Mouse (Mus musculus): ENCODE data around the gene Nav3.
A peak's percentile ranks its signal among the peaks of the same experiment; 100 is the strongest.

Nav3 gene

DNA sequence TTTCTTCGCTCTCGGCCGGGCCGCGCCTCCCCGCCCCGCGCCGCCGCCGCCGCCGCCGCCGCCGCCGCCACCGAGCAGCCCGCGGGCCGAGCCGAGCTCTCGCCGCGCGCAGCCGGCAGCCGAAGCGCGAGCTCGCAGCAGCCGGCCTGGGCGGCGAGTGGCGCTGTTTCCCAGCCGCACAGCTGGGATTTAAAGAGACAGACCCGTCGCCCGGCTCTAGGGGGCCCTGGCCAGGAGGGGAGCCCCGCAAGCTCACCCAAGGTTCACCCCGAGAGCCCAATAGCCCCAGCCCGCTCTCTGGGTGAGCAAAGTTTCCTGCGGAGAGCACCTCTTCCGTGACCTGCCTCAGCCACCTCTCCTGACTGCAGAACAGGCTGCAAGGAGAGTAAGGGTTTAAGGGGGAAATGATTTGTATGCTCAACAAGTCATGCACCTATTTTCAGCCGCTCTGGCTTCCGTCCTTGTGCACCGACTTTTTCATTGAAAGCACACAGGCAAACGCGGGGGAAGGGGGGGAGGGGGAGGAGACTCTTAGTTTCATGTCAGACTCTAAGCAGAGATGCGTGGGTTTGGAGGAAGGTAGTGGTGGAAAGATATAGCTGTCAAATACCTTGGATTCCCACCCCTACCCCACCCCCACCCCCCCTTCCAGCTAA is at the start of gene Nav3:
Nav3 (minus strand) TSS at position 367 of the 656 bp plus-strand sequence.
- DNase-seq (ENCODE audit: low read depth, low spot score): peak; percentile 72

DNA sequence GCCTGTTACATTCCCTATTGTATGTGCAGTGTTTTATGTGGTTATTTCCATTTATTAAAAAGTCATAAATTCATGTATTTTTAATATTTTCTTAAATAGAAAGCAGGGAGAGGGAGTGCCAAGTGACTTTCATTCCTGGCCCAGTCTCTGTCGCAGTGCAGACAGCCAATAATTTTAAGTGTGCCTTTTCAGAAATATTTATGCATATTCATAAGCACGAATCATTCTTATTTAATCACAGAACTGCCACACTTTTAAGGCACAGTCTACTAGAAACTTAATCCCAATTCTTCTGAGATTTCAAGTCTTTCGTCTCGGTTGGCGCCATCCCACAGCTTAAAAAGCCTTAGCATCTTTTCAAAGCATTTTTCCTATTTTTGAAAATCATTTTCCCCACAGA is 29.3 kb upstream of the Nav3 start:
- DNase-seq (ENCODE audit: low read depth, low spot score): no peak

DNA sequence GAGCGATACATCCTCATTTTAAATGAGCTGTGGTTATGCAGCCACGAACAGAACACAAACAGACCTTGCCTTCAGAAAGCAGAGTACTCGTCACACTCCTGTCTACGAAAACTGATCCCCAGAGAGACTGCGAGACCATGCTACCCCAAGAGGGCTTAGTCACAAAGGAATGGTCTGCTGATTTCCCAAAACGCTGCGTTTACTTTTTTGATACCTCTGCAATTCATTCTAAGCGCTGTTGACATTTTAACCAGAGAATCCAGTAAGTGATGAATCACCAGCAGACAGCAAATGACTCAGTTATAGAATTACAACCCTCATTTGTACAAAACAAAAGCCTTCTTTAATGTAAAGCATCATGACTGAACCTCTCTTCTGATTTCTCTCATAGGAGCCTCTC is 28.8 kb upstream of the Nav3 start:
- DNase-seq (ENCODE audit: low read depth, low spot score): no peak

DNA sequence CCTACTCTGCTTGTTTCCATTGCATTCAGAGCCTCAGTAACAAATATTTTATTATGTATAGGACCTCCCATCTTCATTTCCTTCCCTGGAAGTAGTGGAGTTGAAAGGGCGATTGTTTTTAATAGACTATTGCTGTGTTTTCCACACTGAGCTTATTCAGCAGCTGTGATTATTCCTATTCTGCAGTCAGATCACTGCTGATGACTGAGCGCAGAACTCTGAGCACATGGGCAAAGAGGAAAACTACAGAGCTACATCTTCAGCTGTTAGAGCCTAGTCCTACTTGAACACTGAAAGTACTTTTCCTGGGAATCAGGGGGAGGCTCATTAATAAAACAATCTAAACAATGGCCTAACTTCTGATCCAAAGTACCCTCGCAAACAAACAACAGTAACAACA is 23.2 kb upstream of the Nav3 start:
- DNase-seq (ENCODE audit: low read depth, low spot score): no peak

DNA sequence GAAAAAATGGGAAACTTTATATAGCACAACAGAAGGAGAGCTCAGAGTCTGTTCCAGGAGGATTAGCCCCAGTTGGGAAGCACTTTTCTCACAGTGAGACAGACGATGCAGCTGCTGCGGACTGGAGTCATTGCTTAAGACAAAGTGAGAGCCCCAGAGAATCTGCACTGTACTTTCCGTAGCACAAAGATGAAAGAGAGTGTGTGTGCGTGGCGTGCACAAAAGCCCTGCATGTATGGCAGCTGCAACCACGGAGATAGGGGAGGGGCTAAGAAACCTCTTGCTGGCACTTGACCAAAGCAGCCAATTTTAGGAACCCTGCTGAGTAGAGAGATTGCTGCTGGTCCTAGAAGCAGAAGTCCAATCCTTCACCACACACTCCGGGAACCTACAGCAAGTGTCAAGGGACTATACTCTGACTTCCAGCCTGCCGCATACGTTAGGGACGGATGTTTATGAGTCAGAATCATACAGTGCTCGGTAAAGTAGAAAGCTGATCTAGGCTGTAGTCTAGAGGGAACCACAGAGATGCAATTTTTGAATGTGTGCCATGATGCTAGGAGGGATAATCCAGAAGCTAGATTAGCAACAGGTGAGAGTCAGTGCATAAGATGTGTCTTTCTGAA is 21.8 kb upstream of the Nav3 start:
- DNase-seq (ENCODE audit: low read depth, low spot score): peak; percentile 12

DNA sequence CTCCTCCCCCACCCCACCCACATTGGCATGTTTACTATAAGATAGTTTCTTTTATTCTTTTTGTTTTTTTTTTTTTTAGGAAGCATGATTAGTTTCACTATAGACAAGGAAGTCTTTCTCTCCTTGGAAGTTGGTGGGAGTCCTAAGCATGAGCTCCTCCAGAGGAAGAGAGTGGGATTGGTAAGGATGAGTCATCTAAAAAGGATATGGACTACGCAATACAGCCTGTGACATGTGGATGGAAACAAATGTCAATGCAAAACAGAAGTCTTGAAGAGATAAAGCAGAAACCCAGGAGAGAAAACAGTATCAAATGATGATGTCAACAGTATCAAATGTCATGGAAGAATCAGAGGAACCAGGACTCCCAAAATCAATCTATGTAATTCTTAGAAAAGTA is 18.1 kb upstream of the Nav3 start:
- no peak for DNase-seq (ENCODE audit: low read depth, low spot score)

DNA sequence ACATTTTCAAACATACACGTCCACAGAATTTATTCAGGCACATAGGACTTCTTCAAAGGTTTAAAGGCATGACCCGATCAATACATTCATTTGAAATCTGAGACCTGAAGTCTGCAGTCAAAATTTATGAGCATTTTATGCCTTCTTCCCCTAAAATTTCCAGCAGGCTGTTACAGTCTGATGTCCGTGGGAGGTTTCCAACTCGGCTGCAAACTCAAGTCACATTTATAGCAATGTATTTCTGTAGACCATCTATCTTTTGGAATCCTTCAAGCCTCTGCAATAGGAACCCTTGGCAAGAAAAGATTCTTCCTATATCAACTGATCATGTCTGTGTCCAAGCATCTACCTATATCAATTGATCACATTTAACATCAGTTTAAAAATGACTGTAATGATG is 13.4 kb upstream of the Nav3 start:
- no peak for DNase-seq (ENCODE audit: low read depth, low spot score)

DNA sequence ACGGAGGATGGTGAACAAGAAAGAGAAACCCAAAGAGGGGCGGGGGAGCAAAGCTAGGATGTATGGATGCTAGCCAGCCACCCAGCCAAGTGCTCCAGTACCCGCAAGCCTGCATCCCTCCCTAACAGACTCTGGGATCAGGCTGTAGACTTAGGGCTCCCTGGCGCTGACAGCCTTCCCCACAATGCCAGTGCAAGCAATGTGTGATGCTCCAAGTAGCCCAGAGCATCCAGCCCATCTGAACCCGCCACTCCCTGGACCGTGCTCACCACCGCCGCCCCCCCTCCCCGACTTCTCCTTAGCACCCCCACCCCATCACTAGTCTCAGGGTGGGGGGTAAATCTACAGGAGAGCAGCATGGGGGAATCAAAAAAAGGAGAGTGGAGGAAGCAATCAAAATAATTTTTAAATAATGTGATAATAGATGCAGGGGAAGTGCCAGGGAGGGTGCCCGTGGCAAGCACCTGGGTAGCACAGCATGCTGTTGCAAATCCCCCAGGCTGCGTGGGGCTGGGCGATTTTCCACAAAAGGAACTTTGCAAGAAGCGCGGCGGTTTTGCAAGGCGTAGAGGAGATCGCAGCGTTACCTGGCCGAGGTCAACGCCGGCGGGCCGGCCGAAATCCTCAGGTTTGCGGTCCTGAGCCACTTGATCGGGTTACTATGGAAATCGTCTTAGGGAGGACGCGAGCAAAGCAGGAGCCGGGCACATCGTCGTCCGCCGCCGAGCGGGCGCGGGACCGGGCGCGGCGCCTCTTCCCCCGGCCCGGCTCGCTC is 754 bp downstream of the Nav3 start:
- DNase-seq (ENCODE audit: low read depth, low spot score): peak; percentile 10

DNA sequence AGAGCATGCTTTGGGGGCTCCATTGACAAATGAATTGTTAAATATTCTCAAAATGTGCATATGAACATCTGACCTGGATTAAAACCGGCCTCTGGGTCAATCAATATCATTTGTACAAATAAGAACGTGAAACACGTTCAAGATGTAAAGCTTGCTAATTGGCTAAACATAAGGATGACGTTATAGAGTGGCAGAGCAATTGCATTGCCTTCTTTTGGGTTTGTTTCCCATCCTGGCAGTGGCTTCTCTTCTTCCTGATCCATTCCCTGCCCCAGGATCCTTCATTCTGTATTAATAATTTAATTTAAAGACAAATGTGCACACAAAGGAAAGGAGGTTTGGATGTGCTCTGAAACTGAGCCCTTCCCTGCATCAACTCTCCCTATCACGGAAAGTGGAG is 2.4 kb downstream of the Nav3 start:
- DNase-seq (ENCODE audit: low read depth, low spot score): no peak

DNA sequence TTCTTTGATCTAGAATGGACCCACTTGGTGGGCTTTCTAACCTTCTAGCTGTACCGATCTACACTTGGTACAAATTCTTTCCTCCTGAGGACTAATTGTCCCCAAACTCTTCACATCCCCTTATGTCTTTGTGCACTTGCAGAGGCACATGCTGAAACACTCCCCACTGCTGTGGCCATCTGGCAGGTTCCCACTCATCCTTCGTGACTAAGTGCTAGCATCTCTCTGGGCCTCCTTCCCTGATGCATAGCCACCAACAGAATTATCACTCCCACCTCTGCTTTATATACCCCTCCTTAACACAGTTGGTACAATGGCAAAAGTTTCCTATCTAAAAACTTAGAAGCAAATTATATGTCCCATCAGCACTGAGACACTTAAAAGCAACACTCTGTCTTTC is 15.6 kb downstream of the Nav3 start:
- DNase-seq (ENCODE audit: low read depth, low spot score): no peak

DNA sequence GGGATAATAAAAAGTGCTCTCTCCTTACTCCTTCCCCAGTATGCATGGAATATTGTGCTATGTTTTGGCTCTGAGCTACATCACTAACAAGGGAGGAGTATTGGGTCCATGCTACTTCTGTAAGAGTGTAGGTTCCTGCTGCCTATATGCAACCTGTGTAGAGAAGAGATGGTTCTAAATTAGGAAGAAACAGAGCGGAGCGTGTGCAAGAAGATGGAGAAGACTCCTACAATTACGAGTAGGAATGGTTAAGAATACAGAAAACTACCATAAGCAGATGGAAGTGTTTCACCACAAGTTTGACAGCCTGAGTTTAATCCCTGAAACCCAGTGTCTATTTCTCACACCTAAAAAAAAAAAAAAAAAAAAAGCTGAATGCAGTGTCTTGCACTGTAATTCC is 24.9 kb downstream of the Nav3 start:
- no peak for DNase-seq (ENCODE audit: low read depth, low spot score)

DNA sequence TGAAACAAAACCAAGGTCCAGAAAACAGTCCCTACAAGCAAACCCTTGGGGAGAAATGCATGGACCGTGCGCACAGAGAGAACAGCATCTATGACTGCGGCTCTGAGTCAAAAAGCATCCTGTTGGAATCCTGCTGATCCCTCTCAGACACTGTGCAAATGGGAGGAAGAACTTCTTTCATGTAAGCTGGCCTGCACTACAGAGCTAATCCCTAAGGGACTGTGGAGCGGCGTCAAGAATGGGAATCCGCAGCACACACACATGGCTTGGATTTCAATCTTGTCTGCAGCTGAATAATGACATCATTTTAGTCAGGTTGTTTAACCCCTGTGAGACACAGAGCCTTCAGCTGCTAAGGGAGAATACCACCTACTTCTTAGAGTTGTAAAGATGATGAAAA is 26.4 kb downstream of the Nav3 start:
- no peak for DNase-seq (ENCODE audit: low read depth, low spot score)

DNA sequence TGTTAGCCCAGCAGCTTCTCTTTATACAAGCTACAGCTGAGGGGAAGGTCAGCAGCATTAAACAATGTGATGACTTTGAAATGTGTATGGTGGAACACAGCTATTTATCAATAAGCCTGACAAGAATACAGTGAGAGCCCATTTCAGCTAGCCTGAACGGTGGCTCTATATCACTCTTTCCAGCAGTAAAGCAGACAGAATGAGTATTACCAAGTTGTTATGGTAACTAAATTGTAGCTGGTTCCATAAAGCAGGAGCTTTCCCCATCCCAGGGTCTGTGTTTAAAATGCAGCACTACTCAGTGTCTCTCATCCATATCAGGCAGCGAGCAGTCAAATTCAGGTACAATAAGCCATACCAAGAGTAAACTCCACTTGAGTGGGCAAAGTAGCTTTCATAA is 27.0 kb downstream of the Nav3 start:
- DNase-seq (ENCODE audit: low read depth, low spot score): no peak

DNA sequence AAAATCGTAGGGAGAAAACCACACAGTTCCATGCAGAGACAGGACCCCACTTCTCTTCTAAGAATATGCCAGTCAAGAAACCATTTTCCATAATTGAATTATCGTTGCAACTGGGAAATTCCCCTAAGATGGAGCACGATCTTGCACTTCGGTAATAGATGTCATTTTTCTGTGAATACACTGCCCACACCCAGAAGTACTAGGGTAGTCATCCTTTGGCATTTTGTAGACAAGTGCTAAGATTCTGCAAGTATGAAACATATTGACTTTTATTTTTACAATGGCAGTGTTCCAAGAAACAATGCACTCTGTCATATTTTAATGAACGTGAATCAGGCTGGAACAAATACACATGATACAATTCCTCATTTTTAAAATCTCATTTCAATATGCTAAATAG is 34.5 kb downstream of the Nav3 start:
- no peak for DNase-seq (ENCODE audit: low read depth, low spot score)

DNA sequence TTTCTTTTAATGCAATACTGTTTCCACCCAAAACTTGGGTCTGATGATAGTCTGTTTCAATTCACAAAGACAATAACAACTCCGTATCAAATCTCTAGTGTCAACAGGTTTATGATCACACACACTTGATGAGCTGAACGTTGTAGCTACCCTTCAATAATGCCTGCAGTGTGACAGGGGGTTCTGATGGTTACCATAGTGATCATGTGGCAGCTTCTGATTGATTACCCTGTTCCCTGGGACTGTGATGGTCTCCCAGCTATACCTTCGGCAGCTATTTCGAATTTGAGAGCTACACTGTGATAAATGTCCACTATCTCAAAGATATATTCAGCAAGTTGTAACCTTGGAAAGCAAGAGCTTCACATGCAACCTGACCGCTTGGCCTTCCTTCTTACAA is 39.0 kb downstream of the Nav3 start:
- no peak for DNase-seq (ENCODE audit: low read depth, low spot score)

DNA sequence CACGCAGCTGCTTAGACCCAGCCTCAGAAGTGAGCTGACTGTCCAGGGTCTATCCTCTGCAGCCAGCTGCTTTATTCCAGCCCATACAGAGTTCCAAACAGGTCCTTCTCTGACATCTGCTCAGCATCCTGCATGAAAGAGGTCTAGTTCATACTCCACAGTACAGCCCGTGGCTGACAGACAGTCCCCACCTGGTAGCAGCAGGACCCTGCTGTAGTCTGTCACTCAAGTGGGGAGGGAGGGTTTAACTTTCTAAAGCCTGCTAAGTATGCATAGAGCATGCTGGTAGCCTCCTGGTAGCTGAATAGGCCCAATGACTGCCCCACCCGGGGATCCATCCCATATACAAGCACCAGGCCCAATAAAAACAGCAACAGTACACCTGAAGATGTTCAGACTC is 40.4 kb downstream of the Nav3 start:
- no peak for DNase-seq (ENCODE audit: low read depth, low spot score)

DNA sequence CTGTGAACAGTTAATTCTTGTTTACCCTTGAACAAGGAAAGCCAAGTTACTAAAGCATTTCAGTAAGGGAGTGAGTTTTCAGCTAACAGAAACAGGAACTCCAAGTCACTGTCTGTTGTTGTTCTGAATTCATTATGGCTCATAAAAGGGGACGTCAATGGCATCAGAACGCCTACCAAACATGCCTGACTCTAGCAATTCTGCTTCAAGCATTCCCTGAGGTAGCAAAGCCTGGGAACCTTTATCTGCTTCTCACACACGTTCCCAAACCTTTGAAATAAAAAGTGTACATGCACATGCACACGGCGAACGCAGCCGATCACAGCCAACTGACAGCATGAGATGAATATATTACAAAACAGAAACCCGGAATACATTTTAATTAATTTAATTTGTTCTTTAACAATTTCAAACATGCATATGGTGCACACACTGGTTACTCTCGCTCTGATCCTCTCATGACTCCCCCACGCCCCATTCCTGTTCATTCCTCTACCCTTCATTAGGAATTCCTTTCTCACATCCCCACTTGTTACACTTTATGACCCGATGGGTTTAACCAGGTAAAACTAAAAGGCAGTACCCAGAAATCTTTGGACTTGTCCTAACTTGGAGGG is 42.6 kb downstream of the Nav3 start:
- DNase-seq (ENCODE audit: low read depth, low spot score): no peak

DNA sequence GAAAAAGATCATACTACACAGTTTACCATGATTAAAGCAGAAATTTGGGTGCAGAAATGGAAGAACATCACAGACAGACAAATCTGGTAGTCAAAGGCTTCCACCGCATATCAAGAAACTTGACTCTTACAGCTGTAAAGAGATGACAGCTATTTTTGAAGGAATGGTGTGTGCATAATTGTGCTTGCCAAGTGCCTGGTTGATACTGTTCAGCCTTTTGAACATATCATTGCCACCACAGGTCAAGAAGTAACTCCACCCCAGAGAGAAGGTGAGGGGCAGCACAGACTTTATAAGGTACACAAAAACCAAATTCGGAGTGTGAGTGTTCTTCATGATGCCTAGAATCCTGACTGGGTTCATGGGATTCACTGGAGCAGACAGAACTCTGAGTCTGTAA is 53.1 kb downstream of the Nav3 start:
- no peak for DNase-seq (ENCODE audit: low read depth, low spot score)

DNA sequence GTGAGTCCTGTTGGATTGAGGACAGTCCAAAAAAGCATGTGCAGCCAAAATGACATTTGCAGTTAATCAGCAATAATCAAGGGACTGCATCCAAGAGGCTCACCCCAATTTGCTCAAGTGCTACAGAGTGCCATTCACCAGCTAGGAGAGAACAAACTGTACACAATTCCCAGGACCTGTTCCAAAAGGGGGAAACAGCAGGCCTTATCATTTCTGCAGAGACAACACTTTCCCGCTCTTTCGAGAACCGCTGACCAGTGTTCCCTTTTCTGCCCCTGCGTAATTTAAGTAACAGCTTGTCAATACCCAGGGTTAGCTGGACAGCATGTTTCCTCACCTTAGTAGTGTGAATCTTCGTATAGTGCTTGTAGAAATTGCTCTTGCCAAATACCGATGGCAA is 55.4 kb downstream of the Nav3 start:
- DNase-seq (ENCODE audit: low read depth, low spot score): no peak

DNA sequence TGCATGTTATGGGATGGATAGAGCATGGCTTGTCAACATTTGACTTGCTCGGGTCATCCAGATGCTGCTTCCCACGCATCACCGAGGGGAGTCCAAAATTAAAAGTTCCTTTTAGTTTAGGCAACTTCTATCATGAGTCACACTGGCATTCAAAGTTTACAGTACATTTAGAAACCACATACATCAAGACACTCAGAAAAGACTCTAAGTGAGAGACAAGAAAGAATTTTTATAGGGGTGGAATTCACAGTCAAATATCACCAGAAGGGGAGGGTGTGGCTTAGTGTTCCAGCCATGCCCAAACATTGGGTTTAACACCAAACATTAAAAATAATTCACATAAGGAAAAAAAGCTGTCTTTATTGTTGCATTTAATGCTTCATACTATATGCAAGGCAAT is 57.4 kb downstream of the Nav3 start:
- DNase-seq (ENCODE audit: low read depth, low spot score): no peak

DNA sequence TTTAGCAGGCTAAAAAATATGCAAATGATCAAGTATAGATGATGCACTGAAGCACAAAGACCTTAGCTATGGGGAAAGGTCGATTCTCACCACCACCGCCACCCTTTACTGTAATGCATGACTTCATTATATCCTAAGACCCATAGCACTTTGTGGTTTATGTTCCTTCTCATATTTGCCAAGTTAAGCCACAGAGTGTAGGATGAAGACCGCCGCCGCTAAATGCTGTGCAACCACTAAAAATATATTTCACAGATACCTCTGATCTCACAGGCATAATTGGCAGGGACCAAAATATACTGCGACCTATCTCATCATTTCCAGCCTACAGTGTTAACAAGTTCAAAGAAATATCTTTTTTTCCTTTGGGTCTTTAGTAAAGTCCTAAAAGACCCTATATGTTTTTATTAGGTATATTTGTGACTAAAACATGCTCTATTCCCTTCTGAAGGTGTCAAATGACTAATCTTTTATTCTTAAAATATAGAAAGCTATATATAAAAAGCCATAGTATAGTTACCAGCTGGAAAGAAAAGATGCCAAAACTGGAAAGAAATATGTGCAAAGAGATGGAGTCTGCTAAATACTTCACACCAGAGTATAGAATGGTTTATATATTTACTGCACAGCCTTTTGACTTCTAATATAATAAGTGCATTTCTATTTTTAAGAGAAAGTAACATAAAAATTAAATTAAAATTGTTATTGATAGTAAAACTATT is 69.4 kb downstream of the Nav3 start:
- DNase-seq (ENCODE audit: low read depth, low spot score): no peak
